Mouse (Mus musculus) heart, postnatal 0 days (tissue): ENCODE results near the gene Slc37a1.

Experiments
- CTCF ChIP-seq: IDR thresholded peaks from 2 replicates; pipeline ENCODE4 v1.5.1; 2016; ENCODE audit warnings: antibody characterized with exemption, control low read depth, low read depth
- EP300 ChIP-seq: IDR thresholded peaks from 2 replicates; pipeline ENCODE4 v1.6.1; 2016; ENCODE audit warnings: antibody characterized with exemption, low read depth

GRCm38 (mm10) chr17:31330622-31331021 lies 44.0 kb downstream of the Slc37a1 start:
- TF ChIP-seq CTCF (peak; percentile 84), EP300 (no peak)
